Mouse (Mus musculus): ENCODE measurements around the gene Cybc1. TPM values are rescaled to one million over a fixed set of nuclear protein-coding genes. Genes with fewer than 3 reads are reported as not detected.
A peak's percentile ranks its signal among the peaks of the same experiment; 100 is the strongest.

Gene Cybc1
- polyA plus RNA-seq, 1 experiment from 2014 or later, result 36.3 TPM

DNA sequence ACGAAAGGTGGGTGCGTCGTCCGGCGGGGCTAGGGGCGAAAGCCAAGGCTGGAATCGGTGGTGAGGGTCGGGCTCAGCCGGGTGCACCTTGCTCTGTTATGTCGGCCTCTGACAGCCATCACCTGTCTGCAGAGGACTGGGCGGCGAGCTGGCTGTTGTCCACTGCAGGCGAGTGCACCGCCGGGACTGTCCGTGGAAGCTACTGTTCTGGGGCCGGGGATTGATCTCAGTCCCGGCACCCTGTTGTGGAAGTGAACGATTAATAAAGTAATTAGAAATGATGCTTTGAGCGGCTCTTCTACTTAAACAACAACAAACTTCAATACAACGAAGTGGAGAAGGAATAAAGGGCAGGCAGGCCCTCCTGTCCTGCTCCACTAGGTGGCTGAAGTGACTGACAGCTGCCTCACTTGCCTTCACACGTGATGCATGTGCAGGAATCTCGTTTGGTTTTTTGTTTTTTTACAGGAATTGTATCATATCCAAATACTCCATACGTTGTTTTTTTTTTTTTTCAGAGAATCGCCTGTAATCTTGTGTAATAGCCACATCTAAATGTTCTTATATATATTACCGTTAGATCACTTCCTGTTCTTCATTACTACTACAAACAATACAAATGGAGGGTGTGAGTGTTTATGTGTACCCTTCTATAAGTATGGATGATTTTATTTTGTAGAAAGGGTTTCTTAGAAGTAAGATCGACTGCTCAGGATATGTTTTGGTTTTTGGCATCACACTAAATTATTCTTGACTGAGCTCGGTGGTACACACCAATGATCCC, 8.4 kb upstream of the Cybc1 start:
- H3K4me1 ChIP-seq (ENCODE audit: control insufficient read depth, insufficient read depth, low read length), result peaks cover 13% of the 10 kb centered on the region
- peak overlapping the region; percentile 67 for H3K4me2 ChIP-seq (ENCODE audit: low read depth, low read length)
- WGBS, result 4% methylated on average over 28 of the region's 28 CpGs
- H3K27me3 ChIP-seq (ENCODE audit: control insufficient read depth, insufficient read depth, low read length), result no peaks in the 10 kb centered on the region
- peak overlapping the region; percentile 99 for H3K27ac ChIP-seq (ENCODE audit: low read depth, low read length)
- no peaks in the 10 kb centered on the region for H3K9me3 ChIP-seq (ENCODE audit: control insufficient read depth, low read length)
- peak overlapping the region; percentile 60 for H3K4me3 ChIP-seq (ENCODE audit: low read depth, low read length)
- peak; percentile 42 for ATAC-seq (ENCODE audit: low read depth)
- H3K9ac ChIP-seq (replicated peaks; ENCODE audit: low read depth, low read length), result peak overlapping the region; percentile 76
- H3K36me3 ChIP-seq (ENCODE audit: control insufficient read depth, insufficient read depth, low read length), result peaks cover 2% of the 10 kb centered on the region; the same call in 1 of the 2 replicates

DNA sequence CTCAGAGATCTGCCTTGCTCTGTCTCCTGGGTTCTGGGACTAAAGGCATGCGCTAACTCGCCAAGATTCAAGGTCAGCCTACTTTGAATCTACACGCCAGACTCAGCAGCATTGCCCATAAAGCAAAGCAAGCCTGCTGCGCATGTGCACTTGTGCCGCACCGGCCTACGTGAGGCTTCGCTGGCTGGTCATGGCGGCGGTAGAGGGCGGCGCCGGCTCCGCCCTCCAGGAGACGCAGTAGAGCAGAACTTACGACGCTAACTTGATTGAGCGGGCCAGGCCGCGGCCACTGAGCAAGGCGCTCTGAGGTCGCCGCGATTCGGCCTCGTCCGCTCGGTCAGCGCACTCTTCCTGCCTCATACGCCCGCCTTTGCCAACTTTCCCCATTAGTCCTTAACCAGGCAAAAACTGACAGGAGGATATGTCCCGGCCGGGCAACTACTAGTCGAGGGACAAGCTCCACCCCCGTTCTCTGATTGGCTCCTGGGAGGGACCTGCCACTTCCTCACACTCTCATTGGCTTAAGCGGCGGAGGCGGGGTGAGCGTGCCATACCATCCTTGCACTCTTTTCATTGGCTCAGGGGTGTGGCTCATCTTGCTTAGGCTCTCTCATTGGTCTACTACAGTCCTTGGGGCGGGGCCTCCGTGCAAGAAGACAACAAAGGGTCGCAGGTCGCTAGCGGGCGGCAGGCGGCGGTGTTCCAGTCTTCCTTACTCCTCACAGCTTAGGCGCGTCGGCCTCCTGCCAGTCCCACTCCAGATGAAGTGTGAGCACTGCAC, 7.6 kb upstream of the Cybc1 start, which contains the start of gene Narf:
TSS of gene Narf (plus strand) at position 690 of the 781 bp plus-strand sequence.
- ATAC-seq (ENCODE audit: low read depth), result peak; percentile 99
- under 1% methylated on average over 50 of the region's 50 CpGs for WGBS
- H3K4me1 ChIP-seq (ENCODE audit: control insufficient read depth, insufficient read depth, low read length), result peaks cover 13% of the 10 kb centered on the region

DNA sequence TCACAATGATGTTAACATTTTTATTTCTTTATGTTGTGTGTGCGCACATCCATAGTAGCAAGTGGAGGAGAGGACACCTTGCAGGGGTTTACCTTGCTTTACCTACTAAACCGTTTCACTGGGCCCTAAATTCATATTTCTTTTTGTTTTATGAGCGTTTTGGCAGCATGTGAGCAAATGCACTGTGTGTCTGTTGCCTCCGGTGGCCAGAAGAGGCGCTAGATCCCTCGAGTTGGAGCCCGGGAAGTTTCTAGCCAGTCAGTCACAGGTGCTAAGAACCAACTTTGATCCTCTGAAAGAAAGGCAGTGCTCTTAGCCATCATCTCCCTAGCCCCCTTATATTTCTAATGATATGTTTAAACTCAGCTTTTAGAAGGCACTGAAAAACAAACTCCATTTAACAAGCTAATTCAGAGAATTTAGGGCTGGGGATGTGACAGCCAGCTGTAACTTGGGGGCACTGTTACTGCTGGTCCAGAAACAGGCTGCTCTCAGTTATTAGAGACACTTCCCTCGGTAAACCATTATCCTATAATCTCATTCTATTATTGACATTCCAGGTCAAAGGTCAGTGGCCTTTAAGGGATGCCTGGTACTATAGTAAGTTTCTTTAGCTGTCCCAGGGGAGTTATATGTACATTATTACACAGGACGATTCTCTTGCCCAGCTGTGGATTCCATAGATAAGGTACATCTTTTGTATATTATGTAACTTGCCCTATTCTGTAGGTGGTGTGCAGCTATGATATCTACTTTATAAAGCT, 6.5 kb upstream of the Cybc1 start:
- peak overlapping the region; percentile 99 for H3K27ac ChIP-seq (ENCODE audit: low read depth, low read length)
- H3K9me3 ChIP-seq (ENCODE audit: control insufficient read depth, low read length), result no peaks in the 10 kb centered on the region
- peak overlapping the region; percentile 43; the same call in 1 of the 2 replicates for H3K4me2 ChIP-seq (ENCODE audit: low read depth, low read length)
- WGBS, result 32% methylated on average over 9 of the region's 9 CpGs
- no peak for ATAC-seq (ENCODE audit: low read depth)
- H3K27me3 ChIP-seq (ENCODE audit: control insufficient read depth, insufficient read depth, low read length), result no peaks in the 10 kb centered on the region
- H3K4me1 ChIP-seq (ENCODE audit: control insufficient read depth, insufficient read depth, low read length), result peaks cover 13% of the 10 kb centered on the region
- H3K9ac ChIP-seq (replicated peaks; ENCODE audit: low read depth, low read length), result no peak overlapping the region
- no peak overlapping the region for H3K4me3 ChIP-seq (ENCODE audit: low read depth, low read length)
- H3K36me3 ChIP-seq (ENCODE audit: control insufficient read depth, insufficient read depth, low read length), result no peaks in the 10 kb centered on the region; the same call in 1 of the 2 replicates

More for the DNA sequence above, 7.6 kb upstream of the Cybc1 start, which contains the start of gene Narf:
- Histone ChIP-seq H3K4me2 (ENCODE audit: low read depth, low read length) (peak within 1 kb of the TSS; percentile 67), H3K27me3 (ENCODE audit: control insufficient read depth, insufficient read depth, low read length) (no peaks in the 10 kb centered on the region), H3K9ac (replicated peaks; ENCODE audit: low read depth, low read length) (peak within 1 kb of the TSS; percentile 76), H3K9me3 (ENCODE audit: control insufficient read depth, low read length) (no peaks in the 10 kb centered on the region), H3K4me3 (ENCODE audit: low read depth, low read length) (peak within 1 kb of the TSS; percentile 60), H3K27ac (ENCODE audit: low read depth, low read length) (peak within 1 kb of the TSS; percentile 99), H3K36me3 (ENCODE audit: control insufficient read depth, insufficient read depth, low read length) (no peaks in the 10 kb centered on the region; the same call in 1 of the 2 replicates)

DNA sequence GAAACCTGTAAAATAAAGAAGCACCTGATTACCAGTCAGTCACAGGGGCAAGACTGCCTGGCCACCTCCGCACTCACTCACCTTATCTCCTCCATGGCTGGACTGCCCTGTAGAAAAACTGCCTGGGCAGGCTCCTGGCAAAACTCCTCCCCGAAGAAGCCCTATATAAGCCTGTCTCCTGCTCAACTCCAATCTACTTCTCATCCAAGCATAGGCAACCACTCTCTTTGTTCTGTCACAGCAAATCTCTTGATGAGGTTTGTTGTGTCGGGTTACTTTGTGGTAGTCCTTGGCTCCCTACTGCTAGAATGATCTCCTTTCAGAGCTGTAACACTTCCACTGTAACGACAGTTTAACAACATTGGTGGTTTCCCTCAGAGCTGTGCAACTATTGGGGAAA, 3.6 kb upstream of the Cybc1 start:
- H3K36me3 ChIP-seq (ENCODE audit: control insufficient read depth, insufficient read depth, low read length), result no peaks in the 10 kb centered on the region
- peaks cover 9% of the 10 kb centered on the region for H3K4me1 ChIP-seq (ENCODE audit: control insufficient read depth, insufficient read depth, low read length)
- H3K9ac ChIP-seq (replicated peaks; ENCODE audit: low read depth, low read length), result no peak overlapping the region
- no peaks in the 10 kb centered on the region for H3K27me3 ChIP-seq (ENCODE audit: control insufficient read depth, insufficient read depth, low read length)
- no peak overlapping the region for H3K4me2 ChIP-seq (ENCODE audit: low read depth, low read length)
- H3K9me3 ChIP-seq (ENCODE audit: control insufficient read depth, low read length), result no peaks in the 10 kb centered on the region
- no peak overlapping the region for H3K4me3 ChIP-seq (ENCODE audit: low read depth, low read length)
- WGBS, result 27% methylated on average over 4 of the region's 4 CpGs
- no peak overlapping the region for H3K27ac ChIP-seq (ENCODE audit: low read depth, low read length)
- ATAC-seq (ENCODE audit: low read depth), result no peak

DNA sequence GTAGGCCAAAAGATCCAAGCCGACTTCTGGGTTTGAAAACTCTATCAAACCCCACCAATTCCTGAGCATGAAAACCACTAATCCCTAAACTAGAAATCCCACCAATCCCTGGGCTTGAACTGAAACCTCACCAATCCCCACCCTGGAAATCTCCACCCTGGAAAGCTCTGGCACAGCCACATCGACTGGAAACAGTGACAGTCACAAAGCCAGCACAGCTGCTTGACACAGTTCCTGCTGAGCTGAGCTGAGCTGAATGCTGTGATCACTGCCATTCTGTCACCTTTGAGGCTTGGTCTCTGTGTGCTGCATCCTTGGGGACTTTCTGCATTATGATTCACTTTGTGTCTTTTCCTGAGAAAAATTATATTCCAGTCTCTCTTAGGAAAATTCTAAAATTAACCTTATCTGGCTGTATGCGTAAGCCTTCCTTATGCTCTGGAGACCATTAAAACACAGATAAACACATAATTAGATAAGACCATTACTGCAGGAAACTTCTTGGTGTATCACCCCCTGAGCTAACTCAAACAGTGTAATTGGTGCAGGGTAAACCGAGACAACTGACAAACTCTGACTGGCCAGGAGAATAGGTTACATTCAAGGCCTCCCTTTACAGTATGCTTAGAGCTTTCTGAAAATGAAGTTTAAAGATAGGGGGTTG, 2.6 kb upstream of the Cybc1 start:
- H3K27me3 ChIP-seq (ENCODE audit: control insufficient read depth, insufficient read depth, low read length), result no peaks in the 10 kb centered on the region
- H3K36me3 ChIP-seq (ENCODE audit: control insufficient read depth, insufficient read depth, low read length), result no peaks in the 10 kb centered on the region
- no peak overlapping the region for H3K27ac ChIP-seq (ENCODE audit: low read depth, low read length)
- no peak overlapping the region for H3K4me2 ChIP-seq (ENCODE audit: low read depth, low read length)
- H3K4me1 ChIP-seq (ENCODE audit: control insufficient read depth, insufficient read depth, low read length), result peaks cover 13% of the 10 kb centered on the region
- 53% methylated on average over 4 of the region's 4 CpGs for WGBS
- no peak for ATAC-seq (ENCODE audit: low read depth)
- H3K9me3 ChIP-seq (ENCODE audit: control insufficient read depth, low read length), result no peaks in the 10 kb centered on the region
- H3K9ac ChIP-seq (replicated peaks; ENCODE audit: low read depth, low read length), result 0 out of 2 replicates have a peak overlapping the region, but pooled peaks have one; percentile 25
- H3K4me3 ChIP-seq (ENCODE audit: low read depth, low read length), result no peak overlapping the region

DNA sequence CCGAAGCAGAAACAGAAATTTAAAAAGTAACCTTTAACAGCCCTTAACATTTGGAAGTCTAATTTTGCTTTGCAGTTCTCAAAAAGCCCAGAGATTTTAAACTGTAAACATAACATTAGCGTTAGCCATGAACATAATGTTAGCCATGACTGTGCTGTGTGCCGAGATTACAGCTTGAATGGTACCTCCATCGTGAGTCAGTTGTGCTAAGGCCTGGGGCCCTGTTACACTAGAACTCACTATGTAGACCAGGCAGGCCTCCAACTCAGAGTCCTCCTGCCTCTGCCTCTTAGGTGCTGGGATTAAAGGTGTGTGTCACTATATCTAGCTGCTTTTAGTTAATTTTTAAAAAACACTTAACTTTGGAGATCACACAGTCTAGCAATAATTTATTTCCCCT, 2.1 kb upstream of the Cybc1 start:
- WGBS, result 82% methylated on average over 4 of the region's 4 CpGs
- no peaks in the 10 kb centered on the region for H3K27me3 ChIP-seq (ENCODE audit: control insufficient read depth, insufficient read depth, low read length)

DNA sequence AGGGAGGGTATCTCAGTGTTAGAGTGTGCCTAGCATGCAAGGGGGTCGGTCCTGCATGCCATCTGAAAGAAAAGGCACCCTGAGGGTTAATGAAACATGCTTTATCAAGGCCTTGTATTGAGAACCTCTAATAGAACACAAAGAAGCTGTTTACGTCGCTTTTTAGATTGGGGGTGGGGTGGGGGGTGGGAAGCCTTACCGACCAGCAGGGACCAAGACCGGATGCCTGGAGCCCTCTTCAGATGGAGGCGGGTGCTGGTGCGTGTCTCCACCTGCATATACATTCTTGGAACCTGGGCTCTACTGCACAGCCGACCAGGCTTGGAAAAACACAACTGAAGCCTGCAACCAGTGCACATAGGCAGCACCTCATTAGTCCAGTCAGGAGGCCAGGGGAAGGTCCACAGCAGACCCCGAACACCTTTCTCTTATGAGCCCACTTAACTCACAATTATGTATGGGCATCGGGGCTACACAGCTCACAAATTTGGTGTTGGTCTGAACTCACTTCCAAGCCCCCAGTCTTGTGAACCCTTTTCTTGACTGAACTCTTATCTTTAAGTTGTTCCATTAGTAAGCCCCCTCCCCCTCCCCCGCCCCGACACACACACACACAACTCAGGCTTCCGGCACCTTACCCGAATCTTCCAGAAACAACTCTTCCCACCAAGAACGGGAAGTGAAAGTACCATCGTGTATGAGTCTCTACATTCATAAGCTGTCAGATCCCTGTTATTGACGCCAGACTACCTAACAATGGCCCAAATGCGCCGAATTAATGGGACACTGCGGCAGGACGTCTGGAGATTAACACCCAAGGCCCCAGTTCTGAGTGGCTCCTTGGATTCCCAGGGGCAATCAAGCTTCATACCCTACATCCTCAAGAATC, 749 bp downstream of the Cybc1 start:
- Histone ChIP-seq H3K36me3 (ENCODE audit: control insufficient read depth, insufficient read depth, low read length) (peaks cover 21% of the 10 kb centered on the region), H3K27ac (ENCODE audit: low read depth, low read length) (peak overlapping the region; percentile 40), H3K4me3 (ENCODE audit: low read depth, low read length) (peak overlapping the region; percentile 54), H3K4me2 (ENCODE audit: low read depth, low read length) (peak overlapping the region; percentile 80), H3K9me3 (ENCODE audit: control insufficient read depth, low read length) (no peaks in the 10 kb centered on the region), H3K27me3 (ENCODE audit: control insufficient read depth, insufficient read depth, low read length) (no peaks in the 10 kb centered on the region), H3K4me1 (ENCODE audit: control insufficient read depth, insufficient read depth, low read length) (peaks cover 13% of the 10 kb centered on the region), H3K9ac (replicated peaks; ENCODE audit: low read depth, low read length) (peak overlapping the region; percentile 44)
- WGBS, result 28% methylated on average over 21 of the region's 21 CpGs
- peak; percentile 29 for ATAC-seq (ENCODE audit: low read depth)

More for the DNA sequence above, 2.1 kb upstream of the Cybc1 start:
- no peak for ATAC-seq (ENCODE audit: low read depth)
- no peak overlapping the region for H3K27ac ChIP-seq (ENCODE audit: low read depth, low read length)
- peaks cover 13% of the 10 kb centered on the region for H3K4me1 ChIP-seq (ENCODE audit: control insufficient read depth, insufficient read depth, low read length)
- H3K9me3 ChIP-seq (ENCODE audit: control insufficient read depth, low read length), result no peaks in the 10 kb centered on the region
- H3K4me2 ChIP-seq (ENCODE audit: low read depth, low read length), result no peak overlapping the region
- H3K36me3 ChIP-seq (ENCODE audit: control insufficient read depth, insufficient read depth, low read length), result no peaks in the 10 kb centered on the region
- H3K4me3 ChIP-seq (ENCODE audit: low read depth, low read length), result no peak overlapping the region
- no peak overlapping the region for H3K9ac ChIP-seq (replicated peaks; ENCODE audit: low read depth, low read length)
